Comparison of ENCODE assay signal across 32 mouse cellular contexts in genomic region chr6:72242532-72243320, GRCm38 (mm10). TPM values are rescaled to one million over a fixed set of nuclear protein-coding genes. Genes with fewer than 3 reads are reported as not detected.
DNase-seq lines count a peak whose midpoint lies in the region; ATAC-seq lines count a peak whose summit lies in the region.
"Had no signal": no experiment of that assay in that cellular context is flagged by ENCODE, and none has a peak within 500 bp of the region (broad histone marks: within the 10 kb centered on the region; RNA-seq: fewer than 3 reads in every experiment).

No protein-coding gene starts in this region.

- peak; percentile 92 for DNase-seq in heart, adult 11 months
- no peak for DNase-seq in heart, postnatal 36 days
- DNase-seq in heart, postnatal 14 days: no peak
- no peak for DNase-seq in lung, postnatal 14 days
- DNase-seq in fibroblast of lung, adult 2 months (ENCODE audit: low read depth): peak; percentile 63
- DNase-seq in thymus, postnatal 0 days (ENCODE audit: low spot score): no peak
- DNase-seq: adrenal gland, postnatal 10 days; B cell, adult 2 months; cerebellum, adult 11 months; cerebellum, adult 9-11 months; embryo, embryonic 11 days; kidney, postnatal 14 days; layer of hippocampus, adult 9-11 months; liver, embryonic 13.5 days; lung, embryonic 14.5 days; right cerebral cortex, postnatal 25 days; thymus, postnatal 14 days had no signal

- H3K4me3 ChIP-seq in heart, embryonic 15.5 days: no peak overlapping the region
- H3K4me3 ChIP-seq in lung, embryonic 16.5 days (ENCODE audit: low read length): no peak overlapping the region
- H3K4me3 ChIP-seq: embryonic facial prominence, embryonic 12.5 days; forebrain, embryonic 10.5 days; forebrain, embryonic 15.5 days; limb, embryonic 10.5 days; limb, embryonic 15.5 days; liver, embryonic 13.5 days; midbrain, embryonic 10.5 days; stomach, embryonic 15.5 days had no signal

- H3K36me3 ChIP-seq in heart, embryonic 15.5 days: no peaks in the 10 kb centered on the region
- H3K36me3 ChIP-seq in lung, embryonic 16.5 days (ENCODE audit: control insufficient read depth, insufficient read depth, low read length): no peaks in the 10 kb centered on the region
- H3K36me3 ChIP-seq: embryonic facial prominence, embryonic 12.5 days; forebrain, embryonic 10.5 days; forebrain, embryonic 15.5 days; limb, embryonic 10.5 days; limb, embryonic 15.5 days; liver, embryonic 13.5 days; midbrain, embryonic 10.5 days; stomach, embryonic 15.5 days had no signal

- ATAC-seq in heart, embryonic 15.5 days (replicated peaks; ENCODE audit: insufficient number of reproducible peaks, insufficient read depth, low FRiP score, low read depth): no peak
- no peak for ATAC-seq in lung, embryonic 16.5 days (ENCODE audit: low read depth)
- ATAC-seq: forebrain, embryonic 15.5 days; intestine, postnatal 0 days; midbrain, embryonic 16.5 days had no signal

- peak overlapping the region; percentile 97 for H3K27ac ChIP-seq in heart, embryonic 15.5 days
- H3K27ac ChIP-seq in lung, embryonic 16.5 days (ENCODE audit: low read length): peak overlapping the region; percentile 99
- H3K27ac ChIP-seq: forebrain, embryonic 10.5 days; forebrain, embryonic 15.5 days; hindbrain, embryonic 14.5 days; limb, embryonic 10.5 days; limb, embryonic 15.5 days; liver, embryonic 13.5 days; midbrain, embryonic 10.5 days had no signal

- H3K9ac ChIP-seq in heart, embryonic 15.5 days: no peak overlapping the region
- 0 out of 2 replicates have a peak overlapping the region, but pooled peaks have one; percentile 4 for H3K9ac ChIP-seq in lung, embryonic 16.5 days (ENCODE audit: low read length)
- H3K9ac ChIP-seq: embryonic facial prominence, embryonic 12.5 days; forebrain, embryonic 15.5 days; hindbrain, embryonic 14.5 days; limb, embryonic 15.5 days; liver, embryonic 13.5 days; lung, embryonic 14.5 days; stomach, embryonic 15.5 days had no signal

- intact Hi-C loops in heart, postnatal 36 days (cut with DNase I): no loop called here
- intact Hi-C loops in heart, postnatal 14 days (cut with DNase I): no loop called here

- 83% methylated on average over 13 of the region's 13 CpGs for whole genome bisulfite sequencing in heart, embryonic 15.5 days
- WGBS in lung, embryonic 16.5 days: 63% methylated on average over 13 of the region's 13 CpGs

- no peaks in the 10 kb centered on the region for H3K9me3 ChIP-seq in heart, embryonic 15.5 days (replicated peaks)
- no peaks in the 10 kb centered on the region for H3K9me3 ChIP-seq in lung, embryonic 16.5 days (ENCODE audit: control insufficient read depth, low read length)
- H3K9me3 ChIP-seq: embryonic facial prominence, embryonic 12.5 days; forebrain, embryonic 10.5 days; forebrain, embryonic 15.5 days; limb, embryonic 10.5 days; limb, embryonic 15.5 days; liver, embryonic 13.5 days; midbrain, embryonic 10.5 days; stomach, embryonic 15.5 days had no signal

- H3K4me2 ChIP-seq in heart, embryonic 15.5 days: no peak overlapping the region
- no peak overlapping the region for H3K4me2 ChIP-seq in lung, embryonic 16.5 days (ENCODE audit: low read depth, low read length)
- H3K4me2 ChIP-seq: embryonic facial prominence, embryonic 12.5 days; forebrain, embryonic 15.5 days; hindbrain, embryonic 14.5 days; limb, embryonic 15.5 days; liver, embryonic 13.5 days; lung, embryonic 14.5 days; stomach, embryonic 15.5 days had no signal

- H3K27me3 ChIP-seq in heart, embryonic 15.5 days: no peaks in the 10 kb centered on the region
- no peaks in the 10 kb centered on the region for H3K27me3 ChIP-seq in lung, embryonic 16.5 days (ENCODE audit: control insufficient read depth, insufficient read depth, low read depth, low read length)

- peaks cover 65% of the 10 kb centered on the region for H3K4me1 ChIP-seq in heart, embryonic 15.5 days (replicated peaks)
- H3K4me1 ChIP-seq in lung, embryonic 16.5 days (replicated peaks; ENCODE audit: control insufficient read depth, insufficient read depth, low read length): peaks cover 72% of the 10 kb centered on the region

RNA-seq across cellular contexts. Expression of gene Atoh8, which starts 7.3 kb away (rescaled TPM):
- 10 to 100 TPM in 1 of 2 experiments, 1 to 10 TPM in 1; 10.0 to 11.4 TPM for total RNA-seq in heart, postnatal 36 days (2021)
- 14.0 and 17.4 TPM in 2 replicates for polyA plus RNA-seq in heart, embryonic 15.5 days (2015; fragmentation: Nextera tagmentation; extraction: Ambion mirVana)
- total RNA-seq in heart, postnatal 14 days (2021): 10 to 100 TPM; 10.1 to 11.3 TPM
- 32.2 and 35.3 TPM in 2 replicates for polyA plus RNA-seq in lung, embryonic 16.5 days (2015; fragmentation: Nextera tagmentation; extraction: Ambion mirVana)
- 2.1 and 3.9 TPM in 2 replicates for polyA plus RNA-seq in thymus, postnatal 0 days (2015; fragmentation: Nextera tagmentation; extraction: Ambion mirVana)
- total RNA-seq: hematopoietic stem cell, adult 5-6 weeks; megakaryocyte progenitor cell, adult 5-6 weeks; neutrophil, adult 5-6 weeks had no signal

Comparison
In these comparisons a context has a peak if more than half of its experiments do, and no peak if none do; other contexts are left out.
1. DNase-seq: peak in heart, adult 11 months (single experiment) and fibroblast of lung, adult 2 months (single experiment); none in heart, postnatal 36 days (0 of 2), heart, postnatal 14 days (0 of 2), lung, postnatal 14 days (single experiment) and thymus, postnatal 0 days (single experiment).